Mouse (Mus musculus) adrenal gland, postnatal 36 days (tissue): ENCODE data around the gene Cfap206. TPM values are rescaled to one million over a fixed set of nuclear protein-coding genes. Genes with fewer than 3 reads are reported as not detected.
"Not testable (repeated sequence)": the region's sequence is repeated elsewhere in the genome, so short reads cannot be mapped to it uniquely, and the experiment has no call there.

ENCODE experiments used
- DNase-seq, 2 experiments: peaks; one replicate each; pipeline ENCODE4 v3.0.0; 2021; ENCODE audit warnings: mixed read lengths in 1 of 2
- long read RNA-seq, 2 experiments: library from polyadenylated mRNA; stranded (forward); transcript quantifications; one replicate each; pipeline ENCODE4 v2.0.0; 2021; ENCODE audit warnings: borderline sequencing depth in 2 of 2
- total RNA-seq, 2 experiments: library from RNA; stranded (reverse); gene quantifications; 2 replicates each; pipeline ENCODE4 v1.2.3; 2021

Gene Cfap206
- 1 to 10 TPM in 1 of 2 experiments, not detected in 1; 2.2 TPM for total RNA-seq
- long read RNA-seq, experiment 1: 0 reads
- long read RNA-seq, experiment 2: 0 reads

DNA sequence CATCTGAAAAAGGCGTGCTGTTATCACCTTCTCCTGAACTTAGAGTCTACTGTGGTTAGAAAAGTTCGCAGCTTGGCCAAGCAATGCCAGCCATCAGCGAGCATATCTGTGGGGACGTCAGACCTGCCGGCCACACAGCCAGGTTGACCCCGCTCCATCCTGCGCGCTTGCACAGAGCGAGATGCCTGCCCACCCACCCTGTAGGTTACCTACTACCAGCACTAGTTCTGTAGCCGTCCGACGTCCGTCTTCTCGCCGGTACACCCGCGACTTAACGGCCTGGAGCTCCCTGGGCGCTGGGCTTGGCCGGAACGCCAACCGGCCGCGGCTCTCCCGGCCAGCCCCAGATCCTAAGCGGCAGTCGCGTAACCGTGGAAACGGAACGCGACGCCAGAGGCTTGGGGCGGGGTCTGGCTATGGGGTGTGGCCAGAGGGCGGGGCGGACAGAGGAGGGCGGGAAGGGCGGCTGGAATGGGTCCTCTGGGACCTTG, at the start of gene Cfap206:
Gene Cfap206, minus strand, starts transcription at position 356 of the 491 bp plus-strand sequence.
- DNase-seq: peak; percentile 88 to 90

- DNase-seq: peak; percentile 93 to 94
Observed at GRCm38 (mm10) chr4:34777677-34778527, 47.9 kb upstream of the Cfap206 start, which contains the start of gene Smim8. TSS of gene Smim8 (minus strand) at chr4:34778423.

DNA sequence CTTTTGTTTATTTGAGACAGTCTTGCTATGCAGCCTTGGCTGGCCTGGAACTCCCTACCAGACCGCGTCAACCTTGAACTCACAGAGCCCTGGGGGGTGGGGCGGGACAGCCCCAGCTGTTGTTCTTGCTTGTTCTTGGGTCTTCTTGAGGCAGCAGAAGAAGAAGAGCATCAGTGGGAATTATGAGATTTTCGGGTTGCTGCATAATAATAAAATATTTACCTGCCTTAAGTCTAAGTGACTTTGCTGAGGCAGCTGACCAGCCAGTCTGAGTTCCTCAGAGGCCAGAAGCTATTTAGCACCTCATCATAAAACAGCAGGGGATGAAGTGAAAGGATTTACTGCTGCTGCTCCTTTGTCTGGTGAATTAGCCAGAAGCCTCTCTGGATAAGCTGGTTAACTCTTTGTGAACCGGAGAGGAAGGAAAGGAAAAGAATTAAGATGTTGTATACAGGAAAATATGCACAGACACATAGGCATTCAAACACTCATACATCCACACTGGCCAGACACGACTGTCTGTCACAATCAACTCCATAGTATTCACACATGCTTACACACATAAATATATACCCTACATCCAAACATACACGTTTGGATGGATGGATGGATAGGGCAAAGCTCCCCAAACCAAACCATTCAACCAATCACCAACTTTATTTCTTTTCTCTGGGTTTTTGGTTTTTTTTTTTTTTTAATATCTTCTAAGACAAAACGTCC, 41.8 kb upstream of the Cfap206 start:
- no peak for DNase-seq

DNA sequence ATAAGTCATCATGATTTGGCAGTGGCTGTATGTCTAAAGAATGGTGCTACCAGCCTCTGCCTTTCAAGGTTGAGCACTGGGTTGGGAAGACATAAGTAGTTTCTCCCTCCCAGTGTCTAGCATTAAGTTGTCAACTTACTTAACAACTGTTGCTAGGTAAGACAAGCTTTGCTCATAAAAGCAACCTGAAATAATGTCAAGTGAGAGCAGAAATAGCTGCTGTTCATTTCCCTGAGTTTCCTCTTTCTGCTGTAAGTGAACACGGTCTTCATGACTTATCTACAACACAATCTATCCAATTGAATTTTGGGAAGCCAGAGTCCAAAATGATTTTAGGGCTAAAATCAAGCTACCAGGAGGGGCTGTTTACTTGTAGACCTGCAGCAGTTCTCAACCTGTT, 26.2 kb upstream of the Cfap206 start, which contains the start of gene Gm136:
Gene Gm136, minus strand, starts transcription at position 101 of the 400 bp plus-strand sequence.
- no peak for DNase-seq

DNA sequence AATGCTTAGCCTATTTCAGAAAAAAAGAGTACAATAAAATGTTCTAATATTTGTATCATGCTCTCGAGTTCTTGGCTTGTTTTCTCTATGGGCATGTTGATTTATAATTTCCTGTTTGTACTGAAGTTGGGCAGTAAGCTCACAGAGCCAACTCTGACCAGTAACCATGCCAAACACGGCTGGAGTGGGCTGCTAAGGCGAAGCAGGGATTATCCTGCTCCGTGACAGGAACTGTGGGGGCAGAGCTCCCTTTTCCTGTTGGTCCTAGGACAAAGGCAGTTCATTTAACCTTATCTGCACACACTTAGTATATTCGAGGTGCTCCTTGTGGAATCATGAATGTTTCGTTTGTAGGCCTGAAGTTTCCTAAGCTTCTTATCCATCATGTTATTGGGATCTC, 19.2 kb upstream of the Cfap206 start:
- peak; percentile 24 to 28 for DNase-seq

DNA sequence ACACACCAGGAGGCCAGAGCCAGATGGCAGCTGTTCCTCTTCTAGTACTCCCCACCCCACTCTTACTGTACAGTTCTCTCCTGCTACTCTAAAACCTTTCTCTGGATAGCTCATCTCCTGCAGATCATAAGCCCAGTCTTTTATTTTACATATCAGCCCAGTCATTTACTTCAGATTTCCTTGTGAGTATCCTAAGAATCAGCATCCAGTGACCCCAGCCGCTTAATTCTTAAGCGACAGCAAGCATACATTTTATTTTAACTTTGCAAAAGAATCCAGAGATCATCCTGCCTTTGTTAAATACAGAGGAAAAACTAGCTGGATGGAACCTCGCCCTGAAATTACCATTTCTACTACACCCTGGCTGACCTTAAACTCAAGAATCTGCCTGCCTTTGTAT, 4.5 kb upstream of the Cfap206 start:
- DNase-seq: no peak

GRCm38 (mm10) chr4:34733415-34733814, 3.4 kb upstream of the Cfap206 start:
- DNase-seq: peak in 1 of 2 experiments; percentile 2

DNA sequence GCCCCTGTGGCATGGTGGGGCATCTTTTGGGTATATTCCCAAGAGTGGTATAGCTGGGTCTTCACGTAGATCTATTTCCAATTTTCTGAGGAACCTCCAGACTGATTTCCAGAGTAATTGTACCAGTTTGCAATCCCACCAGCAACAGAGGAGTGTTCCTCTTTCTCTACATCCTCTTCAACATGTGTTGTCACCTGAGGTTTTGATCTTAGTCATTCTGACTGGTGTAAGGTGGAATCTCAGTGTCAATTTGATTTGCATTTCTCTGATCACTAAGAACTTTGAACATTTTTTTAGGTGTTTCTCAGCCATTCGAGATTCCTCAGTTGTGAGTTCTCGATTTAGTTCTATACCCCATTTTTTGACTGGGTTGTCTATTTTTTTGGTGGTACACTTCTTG, 4.3 kb downstream of the Cfap206 start:
- DNase-seq: not testable (repeated sequence)

DNA sequence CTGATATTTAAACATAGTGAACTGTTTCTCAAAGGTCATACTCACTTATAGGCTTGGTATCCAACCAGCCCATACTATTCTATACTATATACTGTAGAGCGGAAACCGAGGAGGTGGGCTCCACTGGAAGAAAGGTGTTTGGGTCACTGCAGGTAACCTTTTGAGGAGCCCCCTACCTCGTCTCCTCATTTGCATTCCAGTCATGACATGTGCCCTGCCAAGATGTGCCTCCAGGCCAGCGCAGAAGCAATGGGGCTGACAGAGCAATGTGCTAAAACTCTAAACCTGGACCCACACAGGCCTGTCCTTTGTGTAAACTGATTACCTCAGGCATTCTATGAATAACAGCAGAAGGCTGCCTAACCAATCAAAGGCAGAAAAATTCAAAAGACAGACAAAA, 5.7 kb downstream of the Cfap206 start:
- DNase-seq: no peak

DNA sequence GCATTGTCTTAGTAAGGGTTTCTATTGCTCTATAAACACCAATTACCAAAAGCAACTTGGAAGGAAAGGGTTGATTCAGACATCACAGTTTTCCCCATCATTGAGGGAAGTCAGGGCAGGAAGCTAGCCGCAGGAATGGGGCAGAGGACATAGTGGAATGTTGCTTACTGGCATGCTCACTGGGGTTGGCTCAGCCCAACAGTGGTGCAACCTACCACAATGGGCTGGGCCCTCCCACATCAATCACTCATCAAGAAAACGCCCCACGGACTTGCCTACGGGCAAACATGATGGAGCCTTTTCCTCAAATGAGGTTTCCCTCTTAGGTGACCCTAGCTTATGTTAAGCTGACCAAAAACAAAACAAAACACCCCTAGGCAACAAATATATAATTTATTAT, 6.8 kb downstream of the Cfap206 start:
- no peak for DNase-seq

DNA sequence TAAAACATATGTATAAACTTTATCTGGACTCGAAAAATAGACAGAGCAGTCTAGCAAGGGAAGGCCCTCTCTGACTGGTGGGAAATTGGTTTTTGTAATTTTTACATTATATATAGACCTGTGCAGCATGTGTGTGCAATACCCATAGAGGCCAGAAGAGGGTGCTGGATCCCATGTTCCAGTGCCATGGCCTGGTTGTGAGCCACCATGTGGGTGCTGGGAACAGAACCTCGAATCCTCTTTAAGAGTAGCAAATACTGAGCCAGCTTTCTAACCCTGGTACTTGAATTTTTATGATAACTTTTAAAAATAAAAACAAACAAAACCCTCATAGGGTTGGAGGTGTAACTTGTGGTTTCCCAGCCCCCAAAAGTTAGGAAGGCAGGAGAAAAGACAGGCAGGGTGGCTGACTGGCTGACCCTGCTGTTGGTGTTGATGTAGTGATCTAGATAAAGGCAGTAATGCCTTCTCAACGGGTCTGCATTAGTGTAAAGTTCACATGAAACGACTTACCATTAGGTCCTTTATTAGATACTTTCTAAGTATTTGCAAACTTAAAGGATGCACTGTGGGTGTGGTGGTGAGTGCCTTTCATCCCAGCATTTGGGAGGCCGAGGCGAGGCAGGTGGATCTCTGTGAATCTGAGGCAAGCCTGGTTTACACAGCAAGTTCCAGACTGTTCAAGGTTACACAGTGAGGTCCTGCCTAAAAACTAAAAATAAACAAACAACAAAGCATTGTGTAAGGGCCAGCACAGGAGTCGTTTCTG, 9.7 kb downstream of the Cfap206 start:
- no peak for DNase-seq

GRCm38 (mm10) chr4:34719421-34719820, 10.6 kb downstream of the Cfap206 start:
- DNase-seq: no peak

DNA sequence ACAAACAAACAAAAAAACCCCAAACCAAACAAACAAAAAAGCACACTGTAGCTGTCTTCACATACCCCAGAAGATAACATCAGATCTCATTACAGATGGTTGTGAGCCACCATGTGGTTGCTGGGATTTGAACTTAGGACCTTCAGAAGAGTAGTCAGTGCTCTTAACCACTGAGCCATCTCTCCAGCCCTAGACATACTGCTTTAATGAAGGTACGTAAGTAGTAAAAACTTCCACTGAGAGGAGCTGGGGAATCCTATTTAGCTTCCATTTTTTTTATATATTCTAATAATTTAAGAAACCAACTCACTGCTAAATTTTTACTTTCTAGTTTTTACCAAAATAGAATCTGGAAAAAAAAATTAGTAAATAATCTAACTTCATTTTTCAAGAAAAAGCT, 14.9 kb downstream of the Cfap206 start:
- no peak for DNase-seq

GRCm38 (mm10) chr4:34708127-34708526, 21.9 kb downstream of the Cfap206 start:
- DNase-seq: no peak

GRCm38 (mm10) chr4:34707248-34707647, 22.8 kb downstream of the Cfap206 start:
- DNase-seq: no peak

GRCm38 (mm10) chr4:34703029-34703428, 27.0 kb downstream of the Cfap206 start:
- no peak for DNase-seq

DNA sequence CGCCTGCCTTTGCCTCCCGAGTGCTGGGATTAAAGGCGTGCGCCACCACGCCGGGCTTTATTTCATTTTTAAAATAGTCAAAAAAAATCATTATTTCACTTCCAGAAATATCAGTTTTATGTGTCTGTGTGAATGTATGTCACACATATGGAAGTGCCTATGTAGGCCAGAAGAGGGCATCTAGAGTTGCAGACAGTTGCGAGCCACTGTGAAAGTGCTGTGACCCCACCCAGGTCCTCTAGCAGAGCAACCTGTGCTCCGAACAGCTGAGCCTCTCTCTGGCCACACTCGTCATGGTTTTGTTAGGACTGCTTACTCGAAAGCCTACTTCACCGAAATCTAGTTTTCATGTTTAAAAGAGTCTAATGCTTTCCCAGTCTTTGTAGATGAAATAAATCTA, 27.8 kb downstream of the Cfap206 start:
- no peak for DNase-seq

GRCm38 (mm10) chr4:34701528-34701927, 28.5 kb downstream of the Cfap206 start:
- peak; percentile 84 to 90 for DNase-seq

DNA sequence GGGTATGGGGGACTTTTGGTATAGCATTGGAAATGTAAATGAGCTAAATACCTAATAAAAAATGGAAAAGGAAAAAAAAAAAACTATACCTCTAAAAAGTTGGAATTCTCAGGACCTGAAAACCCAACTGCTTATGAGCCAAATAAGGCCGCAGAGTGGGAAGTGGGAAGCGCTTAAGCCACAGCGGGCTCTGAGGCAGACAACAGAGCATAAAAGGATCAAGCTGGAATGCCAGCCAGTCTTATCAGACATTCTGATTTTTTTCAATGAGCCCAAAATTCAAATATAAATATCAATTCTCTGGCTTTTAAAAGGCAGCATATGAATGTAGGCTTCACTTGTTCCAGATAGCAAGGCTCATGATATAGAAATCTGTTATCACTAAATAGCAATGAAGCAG, 42.0 kb downstream of the Cfap206 start:
- no peak for DNase-seq

DNA sequence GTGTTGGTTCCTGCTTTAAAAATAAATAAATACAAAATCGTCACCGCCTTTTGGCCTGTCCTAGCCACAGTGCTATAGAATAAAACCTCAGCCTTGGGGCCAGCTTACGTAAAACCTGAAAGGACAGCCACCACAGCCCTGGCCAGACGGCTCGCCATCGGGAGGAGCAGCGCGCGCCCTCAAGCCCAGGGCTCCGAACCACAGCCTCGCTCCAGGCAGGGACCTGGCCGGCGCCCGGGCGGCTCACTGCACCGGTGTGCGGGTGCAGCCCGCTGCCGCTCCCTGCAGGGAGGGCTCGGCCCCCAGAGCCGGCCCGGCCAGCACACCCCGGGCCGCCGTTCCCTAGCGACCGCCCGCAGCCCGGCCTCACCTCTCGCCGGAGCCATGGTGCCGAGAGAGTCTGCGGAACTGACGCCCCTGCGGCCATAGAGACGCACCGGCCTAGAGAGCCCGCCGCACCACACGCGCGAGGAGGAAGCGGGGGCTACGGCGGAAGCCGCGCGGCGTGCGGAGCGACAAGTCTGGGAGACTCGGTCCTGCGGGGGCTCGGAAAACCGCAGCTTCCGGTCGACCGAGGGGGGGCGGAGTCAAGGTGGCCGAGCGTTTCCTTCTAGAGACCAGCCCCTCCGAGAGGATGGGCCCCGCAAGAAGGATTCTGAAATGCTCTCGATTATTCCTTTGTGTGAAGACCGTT, 43.0 kb downstream of the Cfap206 start, which contains the start of gene Slc35a1:
Gene Slc35a1, minus strand, starts transcription at position 565 of the 694 bp plus-strand sequence.
- peak; percentile 96 to 97 for DNase-seq

- DNase-seq: peak in 1 of 2 experiments; percentile 14
Observed at GRCm38 (mm10) chr4:34680530-34680929, 49.5 kb downstream of the Cfap206 start.
